Mouse (Mus musculus): ENCODE results near the gene Ick.

GRCm38 (mm10) chr9:78059525-78060120, 49.4 kb upstream of the Ick start:
- no peak for TF ChIP-seq CTCF (IDR thresholded peaks at IDR 0.05; ENCODE audit: control insufficient read depth, insufficient read depth, insufficient replicate concordance, low read depth, low read length)
- no peak for TF ChIP-seq POLR2A (IDR thresholded peaks at IDR 0.05; ENCODE audit: control insufficient read depth, low read depth, low read length)
